Mouse (Mus musculus): ENCODE data around the gene Zfp639.

Gene Zfp639

DNA sequence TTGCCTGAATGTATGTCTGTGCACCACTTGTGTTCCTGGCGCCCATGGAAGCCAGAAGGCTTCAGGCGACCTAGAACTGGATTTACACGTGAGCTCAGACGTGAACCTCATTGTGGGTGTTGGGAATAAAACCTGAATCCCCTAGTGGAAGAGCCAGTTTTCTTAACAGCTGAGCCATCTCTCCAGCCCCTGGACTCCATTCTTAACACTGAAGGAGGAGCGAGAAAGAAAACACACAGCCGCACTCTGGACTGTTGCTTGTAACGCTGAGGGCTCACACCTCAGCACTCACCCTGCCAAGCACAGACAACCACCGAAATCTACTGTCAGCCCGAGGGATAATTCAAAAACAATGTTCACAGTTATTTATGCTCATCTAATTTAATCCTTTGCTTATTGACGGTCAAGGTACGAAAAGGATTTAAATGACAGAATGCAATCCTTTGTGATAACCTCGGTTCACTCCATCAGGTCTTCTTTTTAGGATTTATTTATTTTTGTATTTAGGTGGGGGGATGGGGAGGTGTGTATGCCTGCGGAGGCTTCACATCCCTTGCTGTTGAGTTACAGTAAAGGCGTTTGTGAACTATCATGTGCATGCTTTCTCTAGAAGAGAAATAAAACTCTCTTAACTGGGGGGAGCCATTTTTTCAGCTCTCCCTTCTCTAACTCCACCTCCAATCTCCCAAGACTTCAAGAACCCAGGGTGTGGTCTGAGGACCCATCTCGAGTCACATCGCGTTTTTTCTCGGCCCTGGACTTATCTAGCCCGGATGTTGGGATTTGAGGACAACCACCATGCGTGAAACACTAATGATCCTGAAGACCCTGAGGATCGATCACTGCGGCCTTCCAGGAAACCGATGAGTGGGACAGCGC lies at the start of gene Zfp639:
Gene Zfp639, plus strand, starts transcription at position 764 of the 879 bp plus-strand sequence.
- DNase-seq (ENCODE audit: extremely low read depth, low read depth), result peak; percentile 81

- no peak for DNase-seq (ENCODE audit: extremely low read depth, low read depth)
Measured at GRCm38 (mm10) chr3:32467321-32467720, 42.7 kb upstream of the Zfp639 start.

DNA sequence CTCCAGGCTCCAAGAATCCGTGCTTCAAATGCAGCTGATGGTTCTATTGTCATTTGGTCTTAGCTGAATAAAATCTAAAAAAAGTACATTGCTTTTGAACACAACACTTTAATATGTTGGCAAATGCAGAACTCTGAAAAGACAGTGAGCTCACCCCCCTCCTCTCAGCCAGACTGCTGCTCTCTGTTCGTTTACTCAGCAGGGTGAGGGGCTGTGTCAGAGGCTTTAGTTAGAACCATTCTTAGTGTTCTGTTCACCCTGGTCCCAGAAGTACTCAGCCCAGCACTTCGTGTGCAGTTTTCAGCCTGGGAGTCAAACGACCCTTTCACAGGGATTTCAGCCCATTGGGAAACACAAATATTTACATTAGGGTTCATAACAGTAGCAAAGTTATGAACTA lies 41.6 kb upstream of the Zfp639 start:
- DNase-seq (ENCODE audit: extremely low read depth, low read depth), result no peak

GRCm38 (mm10) chr3:32470449-32470848 lies 39.6 kb upstream of the Zfp639 start:
- no peak for DNase-seq (ENCODE audit: extremely low read depth, low read depth)

DNA sequence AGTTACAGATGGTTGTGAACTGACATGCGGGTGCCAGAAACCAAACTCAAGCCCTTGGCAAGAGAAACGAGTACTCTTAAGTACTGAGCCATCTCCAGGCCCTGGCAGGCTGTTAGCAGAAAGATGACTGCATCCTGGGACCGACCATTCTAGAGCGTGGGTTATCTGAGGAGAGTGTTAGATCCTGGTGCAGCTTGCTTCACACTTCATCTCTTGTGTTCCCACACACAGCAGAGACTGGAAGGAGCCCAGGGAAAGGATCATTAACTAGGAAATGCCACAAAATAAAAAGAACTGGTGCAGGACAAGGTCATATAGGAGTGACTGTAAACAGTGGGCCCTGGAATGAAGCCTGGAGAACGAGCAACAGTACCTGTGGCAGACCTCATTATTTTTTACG lies 39.0 kb upstream of the Zfp639 start:
- no peak for DNase-seq (ENCODE audit: extremely low read depth, low read depth)

- DNase-seq (ENCODE audit: extremely low read depth, low read depth), result no peak
Measured at GRCm38 (mm10) chr3:32472191-32472900, 37.7 kb upstream of the Zfp639 start.

DNA sequence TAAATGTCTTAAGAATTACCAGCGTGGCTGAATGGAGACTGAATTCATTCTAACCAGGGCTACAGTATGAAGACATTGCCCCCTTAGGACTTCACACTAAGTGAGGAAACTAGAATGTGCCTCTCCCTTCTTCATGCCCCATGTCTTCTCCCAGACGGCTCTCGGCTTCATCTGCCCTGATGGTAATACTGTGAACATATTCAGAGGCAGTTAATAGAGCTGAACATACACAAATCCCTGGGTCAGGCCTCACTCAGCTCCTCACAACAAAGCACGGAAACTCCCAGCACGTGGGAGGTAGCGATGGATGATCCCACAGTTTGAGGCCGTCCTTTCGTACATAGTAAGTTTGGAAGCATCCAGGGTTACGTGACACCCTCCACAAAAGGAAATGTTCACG lies 36.9 kb upstream of the Zfp639 start:
- no peak for DNase-seq (ENCODE audit: extremely low read depth, low read depth)

DNA sequence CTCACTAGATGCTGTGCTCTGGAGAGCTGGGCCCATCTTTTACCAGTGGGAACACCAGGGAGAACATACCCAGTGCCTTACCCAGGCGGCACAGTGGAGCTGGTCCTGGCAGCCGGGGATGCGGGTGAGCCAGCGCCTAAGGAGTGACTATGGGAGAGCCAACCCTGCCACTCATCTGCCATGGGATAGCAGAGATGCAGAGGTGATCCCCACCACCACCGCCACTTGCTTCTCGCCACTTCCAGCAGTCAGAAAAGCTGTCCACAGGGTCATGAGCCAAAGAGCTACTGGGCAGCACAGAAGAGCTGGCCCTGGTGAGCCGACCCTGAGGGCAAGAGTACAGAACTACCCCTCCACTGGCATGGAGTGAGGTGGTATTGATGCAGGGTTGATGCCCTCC lies 30.1 kb upstream of the Zfp639 start:
- DNase-seq (ENCODE audit: extremely low read depth, low read depth), result no peak

- no peak for DNase-seq (ENCODE audit: extremely low read depth, low read depth)
Measured at GRCm38 (mm10) chr3:32483035-32483434, 27.0 kb upstream of the Zfp639 start.

- no peak for DNase-seq (ENCODE audit: extremely low read depth, low read depth)
Measured at GRCm38 (mm10) chr3:32486543-32486942, 23.5 kb upstream of the Zfp639 start.

DNA sequence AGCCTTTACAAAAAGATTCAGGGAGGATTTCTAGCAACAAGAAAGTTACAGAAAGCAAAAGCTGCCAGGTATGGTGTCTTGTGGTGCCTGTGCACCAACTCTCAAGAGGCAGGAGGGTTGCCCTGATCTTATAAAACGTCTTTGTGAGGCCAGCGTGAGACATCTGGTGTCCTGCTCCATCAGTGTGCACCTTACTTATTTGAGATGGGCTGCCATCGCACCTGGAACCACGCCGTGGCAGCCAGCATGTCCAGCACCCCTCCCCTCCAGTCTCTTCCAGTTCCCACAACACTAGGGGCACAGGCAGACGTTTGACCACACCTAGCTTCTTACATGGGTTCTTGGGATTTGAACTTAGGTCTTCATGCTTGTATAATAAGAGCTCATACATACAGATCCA lies 21.9 kb upstream of the Zfp639 start:
- DNase-seq (ENCODE audit: extremely low read depth, low read depth), result no peak

DNA sequence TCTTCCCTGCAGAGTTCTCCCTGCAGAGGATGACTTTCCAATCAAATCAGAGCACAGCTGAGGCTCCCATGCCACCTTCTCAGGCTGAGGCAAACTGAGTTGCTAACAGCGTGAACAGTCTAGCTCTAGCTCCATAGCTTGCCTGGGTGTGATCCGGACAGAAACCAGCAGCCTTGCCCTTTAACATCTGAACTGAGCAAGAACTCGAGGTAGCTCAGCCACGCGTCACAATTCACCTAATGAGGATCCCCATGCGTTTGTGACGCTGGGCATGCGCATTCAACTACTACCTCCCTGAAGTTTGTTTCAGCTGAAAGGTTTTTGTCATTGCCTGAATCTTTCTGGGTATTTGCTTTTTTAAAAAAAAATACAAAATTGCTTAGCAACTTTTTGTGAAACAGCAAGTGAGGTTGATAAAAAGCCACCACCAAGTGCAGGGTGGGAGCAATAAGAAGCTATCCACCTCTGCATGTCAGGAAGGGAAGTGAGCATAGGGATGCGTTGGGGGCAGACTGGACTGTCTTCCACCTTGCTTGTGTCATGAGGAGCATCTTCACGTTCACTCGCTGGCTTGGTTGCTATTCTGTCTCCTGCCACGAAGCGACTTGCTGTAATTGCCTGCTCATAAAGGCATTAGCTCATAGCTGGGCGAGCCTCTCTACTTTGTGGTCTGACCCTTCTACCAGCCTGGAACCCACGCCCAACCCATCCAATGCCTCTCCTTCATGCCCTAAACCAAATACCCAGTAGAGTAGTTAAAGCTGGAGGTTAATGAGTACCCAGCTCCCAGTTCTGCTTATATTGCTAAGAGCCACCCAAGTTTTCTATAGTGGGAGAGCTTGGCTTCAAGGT lies 19.8 kb upstream of the Zfp639 start:
- no peak for DNase-seq (ENCODE audit: extremely low read depth, low read depth)

- DNase-seq (ENCODE audit: extremely low read depth, low read depth), result no peak
Measured at GRCm38 (mm10) chr3:32490928-32491315, 19.1 kb upstream of the Zfp639 start.

- no peak for DNase-seq (ENCODE audit: extremely low read depth, low read depth)
Measured at GRCm38 (mm10) chr3:32492097-32493090, 17.7 kb upstream of the Zfp639 start, which contains the start of gene Kcnmb3. Gene Kcnmb3 (minus strand): TSS chr3:32492231.

DNA sequence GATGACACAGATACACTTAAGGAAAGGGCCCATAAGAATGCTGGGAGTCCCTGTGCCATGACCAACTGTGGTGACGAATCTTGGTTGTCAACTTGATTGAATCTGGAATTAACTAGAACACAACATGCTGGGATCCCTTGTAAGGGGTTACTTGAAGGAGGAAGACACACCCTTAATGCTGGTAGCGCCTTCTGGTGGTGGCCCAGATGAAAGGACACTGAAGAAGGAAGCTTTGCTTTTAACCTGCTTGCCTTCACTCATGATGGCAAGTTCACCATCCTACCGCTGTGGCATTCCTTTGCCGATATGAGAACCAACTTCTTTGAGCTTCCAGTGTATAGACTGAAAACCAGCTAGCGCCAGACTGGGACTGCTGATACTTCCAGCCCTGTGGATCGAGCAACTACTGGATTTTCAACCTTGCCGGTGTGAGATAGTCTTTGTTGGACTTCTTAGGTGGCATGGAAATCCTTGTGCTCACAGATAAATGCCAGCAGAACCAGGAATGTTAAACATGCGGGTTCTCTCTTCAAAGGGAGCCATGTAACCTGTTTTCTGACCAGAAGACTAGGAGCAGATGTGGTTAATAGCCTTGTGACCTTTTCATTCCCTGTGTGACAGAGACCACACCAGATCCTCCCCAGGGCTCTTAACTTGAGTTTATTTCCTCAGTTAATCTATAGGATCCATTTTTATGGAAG lies 15.5 kb upstream of the Zfp639 start:
- peak; percentile 26 for DNase-seq (ENCODE audit: extremely low read depth, low read depth)

GRCm38 (mm10) chr3:32495088-32495770 lies 14.8 kb upstream of the Zfp639 start:
- no peak for DNase-seq (ENCODE audit: extremely low read depth, low read depth)

GRCm38 (mm10) chr3:32495856-32496710 lies 14.0 kb upstream of the Zfp639 start:
- DNase-seq (ENCODE audit: extremely low read depth, low read depth), result no peak

- no peak for DNase-seq (ENCODE audit: extremely low read depth, low read depth)
Measured at GRCm38 (mm10) chr3:32496711-32497070, 13.4 kb upstream of the Zfp639 start.
